In genomic region chr8:123873364-123873763, GRCm38 (mm10) we compare ENCODE assay signal across 27 mouse cellular contexts. TPM values are rescaled to one million over a fixed set of nuclear protein-coding genes. Genes with fewer than 3 reads are reported as not detected.
A peak's percentile ranks its signal among the peaks of the same experiment; 100 is the strongest.
DNase-seq lines count a peak whose midpoint lies in the region; ATAC-seq and TF ChIP-seq lines count a peak whose summit lies in the region.
"Had no signal": no experiment of that assay in that cellular context is flagged by ENCODE, and none has a peak within 500 bp of the region (broad histone marks: within the 10 kb centered on the region; RNA-seq: fewer than 3 reads in every experiment).

No protein-coding gene starts in this region.

- peaks cover 23% of the 10 kb centered on the region for H3K4me1 ChIP-seq in heart, embryonic 12.5 days (replicated peaks)
- H3K4me1 ChIP-seq in heart, adult 2 months (ENCODE audit: control insufficient read depth, insufficient read depth, low read length) = no peaks in the 10 kb centered on the region
- H3K4me1 ChIP-seq: forebrain, embryonic 13.5 days; hindbrain, embryonic 13.5 days had no signal

- TF ChIP-seq POLR2A in heart, adult 2 months (IDR thresholded peaks at IDR 0.05; ENCODE audit: insufficient read depth, low read depth, low read length) = no peak

- no peak overlapping the region for H3K4me2 ChIP-seq in heart, embryonic 12.5 days
- H3K4me2 ChIP-seq: forebrain, embryonic 13.5 days; heart, embryonic 11.5 days; heart, embryonic 15.5 days; hindbrain, embryonic 13.5 days had no signal

- TF ChIP-seq CTCF in heart, adult 2 months (IDR thresholded peaks at IDR 0.05) = no peak
- no peak for TF ChIP-seq CTCF in left cerebral cortex, adult 2 months (IDR thresholded peaks at IDR 0.05)

- no peaks in the 10 kb centered on the region for H3K27me3 ChIP-seq in heart, embryonic 12.5 days (replicated peaks)
- no peaks in the 10 kb centered on the region for H3K27me3 ChIP-seq in heart, adult 2 months (ENCODE audit: control insufficient read depth, insufficient read depth, low read length)
- H3K27me3 ChIP-seq: forebrain, embryonic 13.5 days; heart, embryonic 15.5 days; hindbrain, embryonic 13.5 days had no signal

- H3K9me3 ChIP-seq in heart, embryonic 12.5 days (replicated peaks) = no peaks in the 10 kb centered on the region
- H3K9me3 ChIP-seq: forebrain, embryonic 10.5 days; forebrain, embryonic 13.5 days; G1E; heart, embryonic 15.5 days; hindbrain, embryonic 10.5 days; hindbrain, embryonic 13.5 days had no signal

- no peak overlapping the region for H3K9ac ChIP-seq in heart, embryonic 12.5 days
- H3K9ac ChIP-seq in heart, adult 2 months (ENCODE audit: low read depth, low read length) = no peak overlapping the region
- H3K9ac ChIP-seq: forebrain, embryonic 13.5 days; heart, embryonic 15.5 days; hindbrain, embryonic 13.5 days had no signal

- DNase-seq in heart, adult 2 months = no peak
- no peak for DNase-seq in left cerebral cortex, adult 2 months (ENCODE audit: extremely low spot score in 1 of 2, low spot score in 2 of 2)
- DNase-seq in left cerebral cortex, postnatal 10 days (ENCODE audit: extremely low spot score in 1 of 2, low spot score in 2 of 2) = no peak
- peak; percentile 75 for DNase-seq in NIH3T3 (ENCODE audit: low read depth)
- no peak for DNase-seq in right cerebral cortex, postnatal 25 days
- DNase-seq: adrenal gland, adult 2 months; adrenal gland, postnatal 14 days; B cell, adult 2 months; cerebellum, adult 18-20 months; cerebellum, adult 9-10 months; cerebellum, postnatal 14 days; gastrocnemius, postnatal 14 days; heart, adult 18-20 months; kidney, adult 18-20 months had no signal

- no peak for TF ChIP-seq EP300 in heart, adult 2 months (IDR thresholded peaks at IDR 0.05; ENCODE audit: insufficient read depth, low read depth, low read length)

- no peak overlapping the region for H3K4me3 ChIP-seq in heart, embryonic 12.5 days
- H3K4me3 ChIP-seq in heart, adult 2 months = no peak overlapping the region
- no peak overlapping the region for H3K4me3 ChIP-seq in left cerebral cortex, adult 2 months
- H3K4me3 ChIP-seq: forebrain, embryonic 10.5 days; forebrain, embryonic 13.5 days; heart, embryonic 15.5 days; hindbrain, embryonic 10.5 days; hindbrain, embryonic 13.5 days had no signal

- no peaks in the 10 kb centered on the region for H3K36me3 ChIP-seq in heart, embryonic 12.5 days
- H3K36me3 ChIP-seq in heart, adult 2 months (ENCODE audit: control insufficient read depth, insufficient read depth, low read length) = no peaks in the 10 kb centered on the region
- H3K36me3 ChIP-seq: forebrain, embryonic 10.5 days; G1E; heart, embryonic 15.5 days; hindbrain, embryonic 10.5 days; hindbrain, embryonic 13.5 days had no signal

- no peaks in the 10 kb centered on the region for H3K79me2 ChIP-seq in heart, adult 2 months (replicated peaks; ENCODE audit: control insufficient read depth, insufficient read depth, low read length)

- intact Hi-C loops in heart, adult 2 months (cut with DNase I) = no loop called here
- intact Hi-C loops in left cerebral cortex, adult 2 months (cut with DNase I) = no loop called here
- intact Hi-C loops in left cerebral cortex, postnatal 10 days (cut with DNase I) = no loop called here

- H3K27ac ChIP-seq in heart, embryonic 12.5 days (ENCODE audit: poor library complexity, severe bottlenecking) = peak overlapping the region; percentile 12; the same call in 1 of the 2 replicates
- no peak overlapping the region for H3K27ac ChIP-seq in heart, adult 2 months
- peak overlapping the region; percentile 36; the same call in 1 of the 2 replicates for H3K27ac ChIP-seq in left cerebral cortex, adult 2 months
- H3K27ac ChIP-seq: forebrain, embryonic 10.5 days; forebrain, embryonic 13.5 days; heart, embryonic 15.5 days; hindbrain, embryonic 10.5 days; hindbrain, embryonic 13.5 days had no signal

- ATAC-seq in heart, embryonic 12.5 days (ENCODE audit: insufficient number of reproducible peaks, low FRiP score) = no peak; the same call in 1 of the 2 replicates
- no peak for ATAC-seq in inflammation-experienced regulatory T-cells, adult 6 months
- ATAC-seq: forebrain, embryonic 13.5 days; forebrain, embryonic 16.5 days; hindbrain, embryonic 16.5 days; intestine, embryonic 16.5 days had no signal

- 20% methylated on average over 6 of the region's 6 CpGs for WGBS in heart, embryonic 12.5 days
- WGBS in heart, adult 2 months = 46% methylated on average over 6 of the region's 6 CpGs

RNA-seq across cellular contexts. Expression of gene Ccsap, which starts 13.4 kb away (rescaled TPM):
- polyA plus RNA-seq in heart, embryonic 12.5 days (2016; fragmentation: Nextera tagmentation; extraction: Ambion mirVana) = 3.3 and 4.1 TPM in 2 replicates
- total RNA-seq in heart, adult 2 months (2021) = under 1 TPM; 0.68 to 0.81 TPM
- polyA plus RNA-seq in heart, adult 2 months (2012; rRNA removed) = 0.18 and 0.70 TPM in 2 replicates
- 10 to 100 TPM; 65.9 to 75.4 TPM for total RNA-seq in left cerebral cortex, adult 2 months (2021)
- total RNA-seq in left cerebral cortex, postnatal 10 days (2021) = 10 to 100 TPM; 54.9 to 57.0 TPM
- polyA plus RNA-seq in inflammation-experienced regulatory T-cells, adult 6 months (2017; shearing (Covaris generic)) = 1 to 10 TPM; 3.3 to 5.1 (median 3.7) TPM

RNA-seq across cellular contexts. Expression of gene Acta1, which starts 21.2 kb away (rescaled TPM):
- 481 and 483 TPM in 2 replicates for polyA plus RNA-seq in heart, embryonic 12.5 days (2016; fragmentation: Nextera tagmentation; extraction: Ambion mirVana)
- total RNA-seq in heart, adult 2 months (2021) = 100 to 1,000 TPM; 229 to 294 TPM
- 1,051 and 1,757 TPM in 2 replicates for polyA plus RNA-seq in heart, adult 2 months (2012; rRNA removed)
- 10 to 100 TPM; 11.1 to 12.2 TPM for total RNA-seq in left cerebral cortex, adult 2 months (2021)
- total RNA-seq in left cerebral cortex, postnatal 10 days (2021) = 1 to 10 TPM; 7.1 to 8.7 TPM
- under 1 TPM in 2 of 3 experiments, not detected in 1; 0.25 to 0.26 TPM for polyA plus RNA-seq in inflammation-experienced regulatory T-cells, adult 6 months (2017; shearing (Covaris generic))
- total RNA-seq: CH12.LX, G1E had no signal

Comparison
In these comparisons a context has a peak if more than half of its experiments do, and no peak if none do; other contexts are left out.
1. RNA of gene Ccsap, which starts 13.4 kb away (total RNA-seq): 65.9 to 75.4 TPM in left cerebral cortex, adult 2 months and 54.9 to 57.0 TPM in left cerebral cortex, postnatal 10 days; 0.68 to 0.81 TPM in heart, adult 2 months; every median in the first group is over 10 times any median in the second.
2. RNA of gene Acta1, which starts 21.2 kb away (total RNA-seq): 229 to 294 TPM in heart, adult 2 months; 11.1 to 12.2 TPM in left cerebral cortex, adult 2 months and 7.1 to 8.7 TPM in left cerebral cortex, postnatal 10 days; every median in the first group is over 10 times any median in the second.